Mouse (Mus musculus) heart, adult 2 months (tissue): ENCODE data around the gene Cul9. TPM values are rescaled to one million over a fixed set of nuclear protein-coding genes. Genes with fewer than 3 reads are reported as not detected.
A peak's percentile ranks its signal among the peaks of the same experiment; 100 is the strongest.
"Not testable (repeated sequence)": the region's sequence is repeated elsewhere in the genome, so short reads cannot be mapped to it uniquely, and the experiment has no call there.

ENCODE experiments used
- DNase-seq, 2 experiments: peaks; one replicate each; pipeline ENCODE4 v3.0.0; 2021
- H3K27ac ChIP-seq: fragments of 200-600 bp; 2 replicates; pipeline ENCODE4 v1.8.1; 2022
- H3K27me3 ChIP-seq: fragments of 200-500 bp; 2 replicates; pipeline ENCODE4 v1.6.1; 2012; ENCODE audit warnings: mild to moderate bottlenecking, low read length, inconsistent platforms, mixed read lengths; ENCODE audit not compliant: control insufficient read depth, insufficient read depth
- H3K36me3 ChIP-seq: fragments of 200-500 bp; 2 replicates; pipeline ENCODE4 v1.6.1; 2012; ENCODE audit warnings: low read length, inconsistent platforms; ENCODE audit not compliant: control insufficient read depth, insufficient read depth
- H3K4me1 ChIP-seq: fragments of 200-500 bp; 2 replicates; pipeline ENCODE4 v1.6.1; 2011; ENCODE audit warnings: low read length; ENCODE audit not compliant: control insufficient read depth, insufficient read depth
- H3K4me3 ChIP-seq: fragments of 200-600 bp; 2 replicates; pipeline ENCODE4 v1.8.1; 2022
- H3K79me2 ChIP-seq: fragments of 200-500 bp; replicated peaks from 2 replicates; pipeline ENCODE4 v1.6.1; 2012; ENCODE audit warnings: mild to moderate bottlenecking, inconsistent platforms, low read length, moderate library complexity, mixed read lengths; ENCODE audit not compliant: control insufficient read depth, insufficient read depth
- H3K9ac ChIP-seq: fragments of 200-500 bp; 2 replicates; pipeline ENCODE4 v1.6.1; 2012; ENCODE audit warnings: low read depth, mild to moderate bottlenecking, control low read depth, inconsistent platforms, low read length, mixed read lengths
- CTCF ChIP-seq: fragments of 200-600 bp; IDR thresholded peaks from 2 replicates; pipeline ENCODE4 v1.8.1; 2022; ENCODE audit warnings: antibody characterized with exemption, mild to moderate bottlenecking, moderate library complexity
- EP300 ChIP-seq: fragments of 200-500 bp; IDR thresholded peaks from 2 replicates; pipeline ENCODE4 v1.6.1; 2011; ENCODE audit warnings: low read depth, low read length, control low read depth; ENCODE audit not compliant: insufficient read depth
- POLR2A ChIP-seq: fragments of 200-500 bp; IDR thresholded peaks from 2 replicates; pipeline ENCODE4 v1.6.1; 2011; ENCODE audit warnings: mild to moderate bottlenecking, low read depth, low read length, control low read depth; ENCODE audit not compliant: insufficient read depth
- WGBS: fragments of 180-500 bp; shearing (Covaris S2); methylation state at CpG from one replicate; pipeline ENCODE4 v1.1.7; 2018; 5-methylcytosine and 5-hydroxymethylcytosine counted together
- intact Hi-C: fragments of 180-260 bp; cut with DNase I; formaldehyde crosslinking; loops from one replicate; pipeline ENCODE4 v1.15.1; 2025
- polyA plus RNA-seq: library from polyadenylated mRNA; depleted of rRNA; stranded (reverse); fragments of >200 nt; gene quantifications from 2 replicates; pipeline ENCODE4 v1.2.3, GENCODE M21; 2012
- total RNA-seq, 2 experiments: library from RNA; stranded (reverse); gene quantifications; 2 replicates each; pipeline ENCODE4 v1.2.3; 2021

The Cul9 gene
- total and polyA plus RNA-seq, 3 experiments: 20.1 to 21.9 (median 21.6) TPM

DNA sequence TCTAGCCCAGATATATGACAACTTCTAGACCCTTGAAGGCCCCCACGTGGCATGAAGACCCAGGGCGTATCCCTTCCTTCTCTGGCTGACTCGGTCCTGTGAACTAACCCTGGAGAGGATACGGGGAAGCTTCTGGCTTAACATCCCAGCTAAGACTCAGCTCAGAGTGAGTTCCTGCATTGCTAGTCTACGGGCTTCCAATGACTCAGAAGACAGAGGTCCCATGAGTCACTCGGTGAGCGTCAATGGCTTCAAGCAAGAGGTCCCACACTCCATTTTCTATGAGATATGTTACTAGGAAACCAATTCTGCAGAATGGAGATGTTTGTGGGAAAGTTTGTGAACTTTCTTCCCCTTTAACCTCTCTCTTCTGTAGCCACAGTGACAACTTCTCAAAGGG lies 28.3 kb upstream of the Cul9 start:
- H3K4me1 ChIP-seq: peaks cover 4% of the 10 kb centered on the region
- H3K9ac ChIP-seq: no peak overlapping the region
- H3K4me3 ChIP-seq: no peak overlapping the region
- intact Hi-C loops: no loop called here
- H3K27me3 ChIP-seq: no peaks in the 10 kb centered on the region
- WGBS: 90% methylated on average over 7 of the region's 7 CpGs
- no peak for TF ChIP-seq CTCF
- no peak for TF ChIP-seq POLR2A
- no peak for TF ChIP-seq EP300
- DNase-seq: no peak
- H3K79me2 ChIP-seq: no peaks in the 10 kb centered on the region
- no peaks in the 10 kb centered on the region for H3K36me3 ChIP-seq
- no peak overlapping the region for H3K27ac ChIP-seq

DNA sequence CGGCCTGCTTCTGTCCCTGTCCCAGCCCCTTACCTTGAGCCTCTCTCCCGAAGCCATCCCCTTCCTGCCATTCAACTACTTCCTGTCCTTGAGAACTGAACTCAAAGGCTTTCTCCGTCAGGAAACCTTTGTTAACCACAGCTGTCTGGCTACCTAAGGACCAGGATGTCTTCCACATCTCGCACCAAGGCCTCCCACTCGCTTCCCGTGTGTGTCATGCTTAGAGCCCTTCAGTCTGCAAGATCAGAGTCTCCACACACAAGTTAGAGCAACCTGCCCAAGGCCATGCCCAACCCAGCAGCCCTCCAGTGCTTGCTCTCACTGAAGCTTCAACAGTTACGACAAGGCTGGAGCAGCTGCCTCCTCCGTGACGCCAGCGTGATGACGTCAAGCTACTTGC lies 24.8 kb upstream of the Cul9 start:
- TF ChIP-seq POLR2A (peak; percentile 46), EP300 (no peak), CTCF (no peak)
- H3K4me1 ChIP-seq: peaks cover 4% of the 10 kb centered on the region
- no peak overlapping the region for H3K4me3 ChIP-seq
- H3K36me3 ChIP-seq: no peaks in the 10 kb centered on the region
- no peaks in the 10 kb centered on the region for H3K27me3 ChIP-seq
- peak overlapping the region; percentile 51 for H3K27ac ChIP-seq
- no peaks in the 10 kb centered on the region for H3K79me2 ChIP-seq
- H3K9ac ChIP-seq: no peak overlapping the region
- intact Hi-C loops: no loop called here
- no peak for DNase-seq
- WGBS: 51% methylated on average over 11 of the region's 11 CpGs

DNA sequence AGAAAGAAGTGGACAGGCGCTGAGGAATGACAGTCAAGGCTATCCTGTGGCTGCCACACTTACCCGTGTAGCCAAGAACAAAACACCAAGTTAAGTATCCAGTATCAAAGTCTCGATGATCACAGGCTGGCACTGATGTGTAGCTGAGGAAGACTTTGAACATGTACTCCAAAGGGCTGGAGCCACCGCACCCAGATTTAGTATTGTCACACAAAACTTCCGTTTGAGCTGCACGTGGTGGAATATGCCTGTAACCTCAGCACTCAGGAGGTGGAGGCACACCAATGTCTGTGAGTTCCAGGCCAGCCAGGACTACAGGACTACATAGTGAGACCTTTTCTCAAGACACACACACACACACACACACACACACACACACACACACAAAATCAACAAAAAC lies 13.0 kb upstream of the Cul9 start:
- Histone ChIP-seq H3K9ac (no peak overlapping the region), H3K79me2 (no peaks in the 10 kb centered on the region), H3K4me3 (no peak overlapping the region), H3K27ac (no peak overlapping the region), H3K36me3 (no peaks in the 10 kb centered on the region), H3K27me3 (no peaks in the 10 kb centered on the region), H3K4me1 (no peaks in the 10 kb centered on the region)
- 93% methylated on average over 6 of the region's 6 CpGs for WGBS
- TF ChIP-seq EP300 (no peak), CTCF (no peak), POLR2A (no peak)
- DNase-seq: no peak
- intact Hi-C loops: loop anchor here (5.0 kb wide), 1 partner anchor 83 kb away; no protein-coding TSS in a partner anchor

DNA sequence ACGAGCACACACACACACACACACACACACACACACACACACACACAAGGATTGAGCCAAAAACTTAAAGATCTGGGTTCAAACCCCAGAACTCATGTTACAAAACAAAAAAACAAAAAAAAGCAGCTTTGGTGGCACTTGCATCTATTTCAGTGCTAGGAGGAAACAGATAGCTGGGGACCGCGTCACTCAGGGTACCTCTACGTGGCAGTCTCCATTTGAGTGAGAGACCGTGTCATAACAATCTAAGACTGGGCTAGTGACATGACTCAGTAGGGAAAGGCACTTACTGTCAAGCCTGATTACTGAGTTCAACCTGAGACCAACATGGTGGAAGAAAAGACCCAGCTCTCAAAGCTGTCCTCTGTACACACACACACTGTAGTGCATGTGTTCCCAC lies 12.0 kb upstream of the Cul9 start:
- TF ChIP-seq CTCF (no peak), EP300 (no peak), POLR2A (no peak)
- Histone ChIP-seq H3K27ac (no peak overlapping the region), H3K27me3 (no peaks in the 10 kb centered on the region), H3K4me1 (peaks cover 6% of the 10 kb centered on the region), H3K9ac (no peak overlapping the region), H3K4me3 (no peak overlapping the region), H3K79me2 (no peaks in the 10 kb centered on the region), H3K36me3 (no peaks in the 10 kb centered on the region)
- WGBS: 85% methylated on average over 5 of the region's 5 CpGs
- intact Hi-C loops: loop anchor here (5.0 kb wide), 1 partner anchor 84 kb away; no protein-coding TSS in a partner anchor
- no peak for DNase-seq

DNA sequence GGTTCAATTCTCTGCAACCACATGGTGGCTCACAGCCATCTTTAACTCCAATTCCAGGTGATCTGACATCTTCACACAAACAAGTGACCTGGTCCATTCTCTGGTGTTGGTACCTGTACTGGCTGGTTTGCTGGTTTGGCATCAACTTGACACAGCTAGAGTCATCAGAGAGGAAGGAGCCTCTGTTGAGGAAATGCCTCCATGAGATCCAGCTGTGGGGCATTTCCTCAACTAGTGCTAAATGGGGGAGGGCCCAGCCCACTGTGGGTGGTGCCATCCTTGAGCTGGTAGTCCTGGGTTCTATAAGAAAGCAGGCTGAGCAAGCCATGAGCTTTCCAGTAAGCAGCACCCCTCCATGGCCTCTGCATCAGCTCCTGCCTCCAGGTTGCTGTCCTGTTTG lies 11.1 kb upstream of the Cul9 start:
- DNase-seq, H3K4me3 ChIP-seq, H3K27me3 ChIP-seq, H3K27ac ChIP-seq, H3K79me2 ChIP-seq, H3K4me1 ChIP-seq, H3K36me3 ChIP-seq, H3K9ac ChIP-seq: not testable (repeated sequence)
- intact Hi-C loops: loop anchor here (5.0 kb wide), 1 partner anchor 85 kb away; no protein-coding TSS in a partner anchor

DNA sequence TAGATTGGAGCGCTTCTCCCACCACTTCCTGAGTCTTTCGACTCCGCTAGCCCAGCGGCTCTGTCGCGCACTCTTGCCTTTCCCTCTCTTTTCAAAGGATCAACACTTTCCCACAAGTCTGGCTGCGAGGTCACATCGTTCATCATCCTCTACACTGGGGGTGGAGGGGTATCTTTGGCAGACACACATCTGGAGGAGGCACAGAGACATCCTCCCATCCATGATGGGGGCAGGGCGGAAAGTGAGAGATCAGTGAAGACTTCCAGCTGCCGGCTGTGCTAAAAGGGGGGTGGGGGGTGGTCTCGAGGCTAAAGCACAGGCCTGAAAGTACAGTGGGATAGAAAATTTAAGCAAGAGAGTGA lies 10.4 kb upstream of the Cul9 start:
- H3K79me2 ChIP-seq: no peaks in the 10 kb centered on the region
- peaks cover 9% of the 10 kb centered on the region for H3K4me1 ChIP-seq
- peak overlapping the region; percentile 67 for H3K4me3 ChIP-seq
- peak overlapping the region; percentile 98 for H3K27ac ChIP-seq
- H3K36me3 ChIP-seq: peaks cover 4% of the 10 kb centered on the region
- no peaks in the 10 kb centered on the region for H3K27me3 ChIP-seq
- intact Hi-C loops: loop anchor here (5.0 kb wide), 1 partner anchor 86 kb away; no protein-coding TSS in a partner anchor
- no peak for DNase-seq
- 0% methylated on average over 11 of the region's 11 CpGs for WGBS
- H3K9ac ChIP-seq: peak overlapping the region; percentile 63
- TF ChIP-seq CTCF (no peak), POLR2A (no peak; the same call in 1 of the 2 replicates), EP300 (no peak)
